16 mouse cellular contexts compared by ENCODE assay signal in the genomic region with DNA sequence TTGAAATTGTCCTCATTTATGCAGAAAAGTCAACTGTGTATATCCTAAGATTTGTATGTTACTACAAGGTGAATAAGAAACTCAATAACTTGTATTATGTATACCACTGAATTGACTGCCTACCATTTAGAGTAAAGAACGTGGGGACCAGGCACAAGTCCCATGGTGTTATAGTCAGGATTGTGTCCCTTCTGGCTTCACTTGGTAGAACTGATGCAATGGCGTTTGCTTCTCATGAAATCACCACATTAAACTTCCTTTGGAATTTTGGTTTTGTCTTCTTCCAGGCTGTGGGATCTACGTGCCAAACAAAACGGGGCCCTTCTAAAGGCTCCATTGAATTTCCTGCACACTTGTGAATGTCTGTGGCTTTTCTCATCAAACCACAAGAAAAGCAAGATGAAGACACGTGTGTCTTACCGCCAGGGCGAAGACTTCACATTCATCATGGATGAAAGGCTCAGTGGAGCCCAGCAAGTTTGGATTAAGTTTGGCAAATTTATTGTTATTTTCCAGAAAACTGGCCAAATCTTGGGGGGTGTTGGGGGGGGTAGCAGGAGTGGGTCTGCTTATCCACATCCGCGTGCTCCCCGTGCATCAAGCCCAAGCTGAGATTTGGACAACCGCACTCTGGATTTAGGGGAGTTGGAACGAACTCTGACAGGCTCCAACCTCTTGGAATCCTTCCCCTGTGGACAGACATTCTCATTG.
DNase-seq lines count a peak whose midpoint lies in the region; ATAC-seq and TF ChIP-seq lines count a peak whose summit lies in the region.
"Had no signal": no experiment of that assay in that cellular context is flagged by ENCODE, and none has a peak within 500 bp of the region (broad histone marks: within the 10 kb centered on the region; RNA-seq: fewer than 3 reads in every experiment).

No protein-coding gene starts in this region.

- H3K4me1 ChIP-seq in kidney, postnatal 0 days (replicated peaks; ENCODE audit: insufficient read depth, low read length) = peaks cover 26% of the 10 kb centered on the region; the same call in 1 of the 2 replicates
- H3K4me1 ChIP-seq in stomach, embryonic 16.5 days (ENCODE audit: control insufficient read depth, insufficient read depth, low read length) = peaks cover 3% of the 10 kb centered on the region; the same call in 1 of the 2 replicates
- H3K4me1 ChIP-seq: intestine, embryonic 15.5 days had no signal

- no peak overlapping the region for H3K4me3 ChIP-seq in kidney, postnatal 0 days (replicated peaks; ENCODE audit: low read depth, low read length)
- H3K4me3 ChIP-seq in stomach, embryonic 16.5 days (replicated peaks; ENCODE audit: low read length) = no peak overlapping the region
- H3K4me3 ChIP-seq: hindbrain, embryonic 10.5 days; intestine, embryonic 15.5 days; limb, embryonic 12.5 days; megakaryocyte, embryonic 14.5 days had no signal

- TF ChIP-seq CTCF in kidney, postnatal 0 days (IDR thresholded peaks at IDR 0.05; ENCODE audit: low read depth) = no peak

- 61% methylated on average over 12 of the region's 12 CpGs for WGBS in kidney, postnatal 0 days
- 73% methylated on average over 12 of the region's 12 CpGs for WGBS in stomach, embryonic 16.5 days

- H3K36me3 ChIP-seq in kidney, postnatal 0 days (ENCODE audit: insufficient read depth, low read length) = no peaks in the 10 kb centered on the region
- no peaks in the 10 kb centered on the region for H3K36me3 ChIP-seq in stomach, embryonic 16.5 days (ENCODE audit: control insufficient read depth, insufficient read depth, low read length)
- H3K36me3 ChIP-seq: hindbrain, embryonic 10.5 days; intestine, embryonic 15.5 days; limb, embryonic 12.5 days had no signal

- no peak overlapping the region for H3K4me2 ChIP-seq in kidney, postnatal 0 days (ENCODE audit: low read length)
- H3K4me2 ChIP-seq in stomach, embryonic 16.5 days (ENCODE audit: low read depth, low read length) = no peak overlapping the region
- H3K4me2 ChIP-seq: heart, embryonic 11.5 days; intestine, embryonic 15.5 days; limb, embryonic 12.5 days had no signal

- ATAC-seq in kidney, postnatal 0 days (replicated peaks; ENCODE audit: low FRiP score, low read depth) = peak; percentile 55; the same call in 1 of the 2 replicates
- ATAC-seq in stomach, embryonic 16.5 days (ENCODE audit: insufficient read depth, low FRiP score) = peak; percentile 74; the same call in 1 of the 2 replicates
- ATAC-seq: intestine, embryonic 15.5 days had no signal

- H3K9ac ChIP-seq in kidney, postnatal 0 days (ENCODE audit: low read depth, low read length) = no peak overlapping the region
- no peak overlapping the region for H3K9ac ChIP-seq in stomach, embryonic 16.5 days (ENCODE audit: low read length)
- H3K9ac ChIP-seq: intestine, embryonic 15.5 days; limb, embryonic 12.5 days had no signal

- no peaks in the 10 kb centered on the region for H3K27me3 ChIP-seq in kidney, postnatal 0 days (ENCODE audit: insufficient read depth, low read length)
- no peaks in the 10 kb centered on the region for H3K27me3 ChIP-seq in stomach, embryonic 16.5 days (ENCODE audit: control insufficient read depth, insufficient read depth, low read length)
- H3K27me3 ChIP-seq: intestine, embryonic 15.5 days; limb, embryonic 12.5 days; megakaryocyte, embryonic 14.5 days had no signal

- DNase-seq in gastrocnemius, adult 18-20 months (ENCODE audit: low spot score) = peak; percentile 30
- no peak for DNase-seq in gastrocnemius, postnatal 10 days
- peak; percentile 51 for DNase-seq in lung, postnatal 10 days
- no peak for DNase-seq in lung, postnatal 25 days (ENCODE audit: low spot score)
- peak; percentile 75 for DNase-seq in kidney, postnatal 0 days (ENCODE audit: low spot score)
- DNase-seq in heart, adult 8-10 months (ENCODE audit: low spot score) = no peak
- no peak for DNase-seq in left cerebral cortex, adult 18-20 months (ENCODE audit: low spot score in 2 of 2)
- DNase-seq: adrenal gland, postnatal 25 days; cerebellum, postnatal 10 days; lung, adult 2 months had no signal

- no peak overlapping the region for H3K27ac ChIP-seq in kidney, postnatal 0 days
- H3K27ac ChIP-seq in stomach, embryonic 16.5 days (ENCODE audit: low read length) = peak overlapping the region; percentile 62; the same call in 1 of the 2 replicates
- H3K27ac ChIP-seq: hindbrain, embryonic 10.5 days; intestine, embryonic 15.5 days; limb, embryonic 12.5 days had no signal

- H3K9me3 ChIP-seq in kidney, postnatal 0 days (replicated peaks; ENCODE audit: low read length) = no peaks in the 10 kb centered on the region
- H3K9me3 ChIP-seq in stomach, embryonic 16.5 days (replicated peaks; ENCODE audit: control insufficient read depth, low read length) = no peaks in the 10 kb centered on the region
- H3K9me3 ChIP-seq: hindbrain, embryonic 10.5 days; intestine, embryonic 15.5 days; limb, embryonic 12.5 days; megakaryocyte, embryonic 14.5 days had no signal

Comparison
In these comparisons a context has a peak if more than half of its experiments do, and no peak if none do; other contexts are left out.
1. DNase-seq: peak in gastrocnemius, adult 18-20 months (single experiment), lung, postnatal 10 days (single experiment) and kidney, postnatal 0 days (single experiment); none in gastrocnemius, postnatal 10 days (single experiment), lung, postnatal 25 days (single experiment), heart, adult 8-10 months (single experiment) and left cerebral cortex, adult 18-20 months (0 of 2).